Mouse (Mus musculus) adrenal gland, postnatal 4 days (tissue): ENCODE results near the gene Ube2l3. TPM values are rescaled to one million over a fixed set of nuclear protein-coding genes. Genes with fewer than 3 reads are reported as not detected.

Source experiments
- DNase-seq, 2 experiments: peaks; one replicate each; pipeline ENCODE4 v3.0.0; 2021 to 2022; ENCODE audit warnings: low spot score in 2 of 2, mixed read lengths in 2 of 2
- total RNA-seq, 2 experiments: library from RNA; stranded (reverse); gene quantifications; 2 replicates each; pipeline ENCODE4 v1.2.3; 2021

Ube2l3 gene
- total RNA-seq, 2 experiments from 2014 or later: 200 to 206 TPM

GRCm38 (mm10) chr16:17150520-17151258 is 51.8 kb downstream of the Ube2l3 start:
- no peak for DNase-seq

GRCm38 (mm10) chr16:17148084-17148483 is 54.4 kb downstream of the Ube2l3 start:
- DNase-seq: no peak

GRCm38 (mm10) chr16:17147391-17147929 is 55.0 kb downstream of the Ube2l3 start:
- DNase-seq: no peak

- DNase-seq: peak; percentile 33 to 50
Observed at GRCm38 (mm10) chr16:17146772-17147235, 55.6 kb downstream of the Ube2l3 start, which contains the start of gene Ccdc116. Gene Ccdc116 (minus strand): TSS chr16:17147229.

GRCm38 (mm10) chr16:17144339-17144738 is 58.1 kb downstream of the Ube2l3 start, which contains the start of gene Ydjc:
Gene Ydjc (plus strand): TSS chr16:17144621.
- no peak for DNase-seq

- no peak for DNase-seq
Observed at GRCm38 (mm10) chr16:17137355-17137754, 65.1 kb downstream of the Ube2l3 start.

GRCm38 (mm10) chr16:17132906-17133200 is 69.6 kb downstream of the Ube2l3 start:
- DNase-seq: no peak

GRCm38 (mm10) chr16:17132089-17132905 is 70.2 kb downstream of the Ube2l3 start, which contains the start of gene Sdf2l1:
Gene Sdf2l1 (minus strand): TSS chr16:17132383.
- peak; percentile 90 to 94 for DNase-seq

GRCm38 (mm10) chr16:17131191-17132088 is 71.0 kb downstream of the Ube2l3 start:
- DNase-seq: no peak

GRCm38 (mm10) chr16:17127292-17127691 is 75.2 kb downstream of the Ube2l3 start:
- no peak for DNase-seq

- peak; percentile 49 to 67 for DNase-seq
Observed at GRCm38 (mm10) chr16:17124871-17125520, 77.5 kb downstream of the Ube2l3 start, which contains the start of gene 2610318N02Rik. Gene 2610318N02Rik (minus strand): TSS chr16:17125167.

GRCm38 (mm10) chr16:17124119-17124870 is 78.2 kb downstream of the Ube2l3 start:
- DNase-seq: no peak

- DNase-seq: no peak
Observed at GRCm38 (mm10) chr16:17121569-17121968, 80.9 kb downstream of the Ube2l3 start.

- DNase-seq: no peak
Observed at GRCm38 (mm10) chr16:17117309-17117799, 85.1 kb downstream of the Ube2l3 start.

GRCm38 (mm10) chr16:17110771-17111743 is 91.4 kb downstream of the Ube2l3 start, which contains the start of gene Ppil2:
Gene Ppil2 (minus strand): TSS chr16:17111257.
- DNase-seq: peak in 1 of 2 experiments; percentile 40

- no peak for DNase-seq
Observed at GRCm38 (mm10) chr16:17104600-17104999, 97.8 kb downstream of the Ube2l3 start.

- no peak for DNase-seq
Observed at GRCm38 (mm10) chr16:17102630-17103220, 99.7 kb downstream of the Ube2l3 start.
